Mouse (Mus musculus): ENCODE data around the gene Wdr90.

Wdr90 gene

GRCm38 (mm10) chr17:25796951-25797369 lies 64.3 kb downstream of the Wdr90 start, which contains the start of gene Metrn:
TSS of gene Metrn (minus strand) at chr17:25797136.
- DNase-seq: peak; percentile 90 to 91

- DNase-seq: peak in 1 of 2 experiments; percentile 48
Measured at GRCm38 (mm10) chr17:25796211-25796771, 65.0 kb downstream of the Wdr90 start.

DNA sequence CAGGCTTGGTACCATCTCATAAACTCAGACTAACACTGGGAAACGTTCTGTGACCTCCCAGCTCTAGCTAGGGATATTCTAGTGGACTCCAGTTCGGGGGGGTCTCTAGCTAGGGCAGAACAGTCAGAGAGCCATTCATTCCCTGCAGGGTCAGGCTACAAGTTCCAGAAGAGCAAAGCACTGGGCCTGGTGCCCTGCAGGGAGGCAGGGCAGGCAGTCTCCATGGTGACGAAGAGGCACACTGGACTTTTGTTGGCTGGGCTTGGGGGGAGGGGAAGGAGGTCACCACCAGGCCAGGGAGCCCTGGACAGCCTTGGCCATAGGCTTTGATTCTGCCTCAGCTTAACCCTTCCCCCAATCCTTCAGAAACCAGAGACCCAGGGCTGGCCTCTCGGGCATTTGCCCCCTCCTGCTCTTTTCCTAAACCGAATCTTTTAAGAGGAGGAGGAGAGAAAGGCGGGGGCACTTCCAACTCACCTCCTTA lies 65.7 kb downstream of the Wdr90 start, which contains the start of gene AC134908.4:
TSS of gene AC134908.4 (minus strand) at position 51 of the 484 bp plus-strand sequence.
- no peak for DNase-seq

DNA sequence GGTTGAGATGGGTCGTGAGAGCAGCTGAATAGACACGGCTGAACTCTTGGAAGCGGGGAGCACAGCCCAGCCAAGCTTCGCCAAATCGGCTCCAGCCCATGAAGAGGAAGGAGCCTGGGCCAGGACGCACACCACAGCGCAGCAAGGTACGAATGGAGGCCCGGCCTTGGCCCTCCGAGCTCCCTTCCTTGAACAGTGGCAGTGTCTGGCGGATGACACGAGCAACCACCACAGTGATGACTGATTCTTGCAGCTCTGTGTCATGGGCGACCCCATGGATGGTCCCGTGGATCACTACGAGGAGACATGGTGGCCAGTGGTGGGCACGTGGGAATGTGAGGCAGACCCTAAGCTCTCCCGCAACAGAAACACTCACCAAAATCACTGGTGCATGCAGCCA lies 66.3 kb downstream of the Wdr90 start:
- DNase-seq: no peak
